Mouse (Mus musculus) bone marrow, adult 2 months (tissue): ENCODE results near the gene Atp4b. TPM values are rescaled to one million over a fixed set of nuclear protein-coding genes. Genes with fewer than 3 reads are reported as not detected.

Source experiments
- polyA plus RNA-seq: library from polyadenylated mRNA; stranded (reverse); fragments of >200 nt; gene quantifications from 2 replicates; pipeline ENCODE4 v1.2.4, GENCODE M21; 2011; ENCODE audit warnings: low replicate concordance; ENCODE audit not compliant: missing spikeins, insufficient read depth, insufficient read length

The Atp4b gene
- polyA plus RNA-seq, 1 experiment, result not detected

Other genes starting within 250 kb of the Atp4b start
- gene Lamp1, start 237.7 kb downstream of the Atp4b start, polyA plus RNA-seq, result 61.3 and 127 TPM in 2 replicates
- 6.8 and 20.6 TPM in 2 replicates for gene Grtp1, start 196.2 kb downstream of the Atp4b start, polyA plus RNA-seq
- 0.99 TPM in 1 of 2 replicates, not detected in the other for gene Adprhl1, start 142.7 kb downstream of the Atp4b start, polyA plus RNA-seq
- 5.7 and 7.4 TPM in 2 replicates for gene Dcun1d2, start 108.7 kb downstream of the Atp4b start, polyA plus RNA-seq
- 7.4 and 7.9 TPM in 2 replicates for gene Tmco3, start 108.6 kb downstream of the Atp4b start, polyA plus RNA-seq
- 56.4 and 72.3 TPM in 2 replicates for gene Tfdp1, start 58.1 kb downstream of the Atp4b start, polyA plus RNA-seq
- gene Grk1, start 8.3 kb upstream of the Atp4b start, polyA plus RNA-seq, result 0.20 TPM in 1 of 2 replicates, not detected in the other
- not detected in 2 replicates for gene Tmem255b, start 38.4 kb upstream of the Atp4b start, polyA plus RNA-seq
- gene Gas6, start 97.7 kb upstream of the Atp4b start, polyA plus RNA-seq, result 33.7 and 50.8 TPM in 2 replicates
- 5.1 TPM in 1 of 2 replicates, not detected in the other for gene 1700029H14Rik, start 165.6 kb upstream of the Atp4b start, polyA plus RNA-seq